Mouse (Mus musculus) spleen, adult 2 months (tissue): ENCODE results near the gene Pheta2.

Experiments
- CTCF ChIP-seq: fragments of 200-500 bp; IDR thresholded peaks from 2 replicates; pipeline ENCODE4 v1.5.1; 2011; ENCODE audit warnings: mild to moderate bottlenecking, inconsistent platforms; ENCODE audit not compliant: insufficient read depth, insufficient read length, insufficient replicate concordance; ENCODE audit errors: extremely low read depth
- POLR2A ChIP-seq: fragments of 200-500 bp; IDR thresholded peaks from 2 replicates; pipeline ENCODE4 v1.6.1; 2011; ENCODE audit warnings: low read depth, low read length, inconsistent platforms

- TF ChIP-seq POLR2A (peak; percentile 71), CTCF (no peak)
Observed at GRCm38 (mm10) chr15:82345820-82346470, 7.2 kb downstream of the Pheta2 start.
